Mouse (Mus musculus) heart, postnatal 0 days (tissue): ENCODE data around the gene Grik4.

Experiments used
- CTCF ChIP-seq: IDR thresholded peaks from 2 replicates; pipeline ENCODE4 v1.5.1; 2016; ENCODE audit warnings: antibody characterized with exemption, control low read depth, low read depth
- EP300 ChIP-seq: IDR thresholded peaks from 2 replicates; pipeline ENCODE4 v1.6.1; 2016; ENCODE audit warnings: antibody characterized with exemption, low read depth

DNA sequence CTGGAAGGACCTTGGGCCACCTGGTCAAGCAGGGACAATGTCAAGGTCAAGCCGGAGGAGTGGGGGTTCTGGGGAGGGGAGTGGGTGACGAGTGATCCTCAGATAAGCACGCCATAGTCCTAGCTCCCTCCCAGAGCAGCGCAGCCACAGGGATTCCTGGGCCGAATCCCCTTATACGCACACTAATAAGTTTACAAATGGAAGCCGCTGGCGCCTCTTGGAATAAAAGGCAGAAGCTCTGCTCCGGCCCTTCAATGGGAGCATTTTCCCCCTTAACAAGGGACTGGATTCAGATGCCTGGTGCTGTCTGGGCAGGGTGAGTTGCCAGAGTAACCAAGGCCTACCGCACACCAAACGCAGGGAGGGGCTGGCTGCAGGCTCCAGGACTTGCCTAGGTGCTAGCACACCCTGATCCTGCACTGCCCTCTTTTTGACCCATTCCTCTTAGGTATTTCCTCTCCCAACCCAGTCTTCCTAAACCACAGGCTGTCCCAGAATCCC lies 46.2 kb downstream of the Grik4 start:
- TF ChIP-seq CTCF (no peak), EP300 (no peak)
